Mouse (Mus musculus) heart, adult 11 months (tissue): ENCODE results near the gene Pola1.
"Not testable (repeated sequence)": the region's sequence is repeated elsewhere in the genome, so short reads cannot be mapped to it uniquely, and the experiment has no call there.

Source experiments
- DNase-seq: peaks from one replicate; pipeline ENCODE4 v3.0.0; 2022

The Pola1 gene

DNA sequence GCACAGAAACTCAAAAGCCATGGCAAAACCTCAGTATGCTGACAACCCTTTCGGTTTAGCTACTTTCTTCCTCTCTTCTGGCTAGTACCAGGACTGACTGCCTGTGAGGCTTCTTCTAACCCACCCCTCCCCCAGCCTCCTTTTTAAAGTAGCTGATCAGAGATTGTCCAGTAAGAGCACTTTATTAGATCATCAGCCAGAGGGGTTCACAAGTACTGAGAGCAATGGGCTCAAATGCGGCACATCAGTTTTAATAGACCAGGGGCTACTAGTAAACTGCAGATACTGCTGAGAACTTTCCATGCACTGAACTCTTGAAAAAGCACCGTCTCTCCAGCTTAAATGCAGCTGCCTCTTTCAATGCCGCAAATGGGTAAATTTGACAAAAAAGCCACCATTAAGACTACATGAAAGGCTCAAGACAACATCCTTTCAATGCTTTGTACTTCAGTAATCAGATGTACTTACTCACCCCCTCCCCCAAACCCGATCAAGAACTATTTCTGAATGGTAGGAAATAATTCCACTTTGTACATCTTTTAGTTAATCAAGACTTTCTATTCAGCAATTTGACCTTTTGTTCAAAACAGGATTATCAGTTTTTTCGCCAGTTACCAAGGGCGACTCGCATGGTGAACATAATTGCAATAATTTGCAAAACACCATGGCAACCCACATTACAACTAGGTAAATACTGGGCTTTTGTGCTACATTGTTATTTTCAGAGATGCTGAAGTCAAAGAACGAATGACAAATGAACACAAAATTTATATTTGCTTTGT, 202.8 kb downstream of the Pola1 start:
- no peak for DNase-seq

DNA sequence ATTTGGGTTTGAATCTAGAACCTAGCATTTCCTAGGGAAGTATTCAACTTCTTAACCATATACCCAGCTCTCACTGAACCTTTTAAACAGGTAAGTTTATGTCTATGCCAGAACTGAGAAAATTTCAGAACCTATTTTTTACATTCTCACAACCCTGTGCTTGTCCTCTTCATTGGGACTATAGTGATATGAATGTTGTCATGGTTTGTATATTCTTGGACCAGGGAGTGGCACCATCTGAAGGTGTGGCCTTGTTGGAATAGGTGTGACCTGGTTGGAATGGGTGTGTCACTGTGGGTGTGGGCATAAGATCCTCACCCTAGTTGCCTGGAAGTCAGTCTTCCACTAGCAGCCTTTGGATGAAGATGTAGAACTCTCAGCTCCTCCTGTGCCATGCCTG, 231.1 kb downstream of the Pola1 start:
- DNase-seq, result not testable (repeated sequence)

DNA sequence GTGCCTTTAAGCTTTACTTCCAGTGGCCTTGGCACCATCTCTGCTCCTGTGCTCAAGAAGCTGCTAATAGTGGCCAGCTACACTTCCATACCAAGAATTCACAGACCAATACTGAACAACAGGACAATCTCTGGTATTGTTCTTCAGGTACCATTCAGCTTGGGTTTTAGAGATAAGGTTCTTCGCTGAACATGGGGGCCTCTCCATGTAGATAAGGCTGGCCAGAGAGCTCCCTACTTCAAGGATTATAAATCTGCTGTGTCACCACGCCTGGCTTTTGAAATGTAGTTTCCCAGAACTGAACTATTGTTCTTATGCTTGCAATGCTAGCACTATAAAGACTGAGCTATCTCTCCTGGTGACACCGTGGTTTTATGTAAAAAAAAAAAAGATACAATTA, 234.9 kb downstream of the Pola1 start:
- peak; percentile 42 for DNase-seq

DNA sequence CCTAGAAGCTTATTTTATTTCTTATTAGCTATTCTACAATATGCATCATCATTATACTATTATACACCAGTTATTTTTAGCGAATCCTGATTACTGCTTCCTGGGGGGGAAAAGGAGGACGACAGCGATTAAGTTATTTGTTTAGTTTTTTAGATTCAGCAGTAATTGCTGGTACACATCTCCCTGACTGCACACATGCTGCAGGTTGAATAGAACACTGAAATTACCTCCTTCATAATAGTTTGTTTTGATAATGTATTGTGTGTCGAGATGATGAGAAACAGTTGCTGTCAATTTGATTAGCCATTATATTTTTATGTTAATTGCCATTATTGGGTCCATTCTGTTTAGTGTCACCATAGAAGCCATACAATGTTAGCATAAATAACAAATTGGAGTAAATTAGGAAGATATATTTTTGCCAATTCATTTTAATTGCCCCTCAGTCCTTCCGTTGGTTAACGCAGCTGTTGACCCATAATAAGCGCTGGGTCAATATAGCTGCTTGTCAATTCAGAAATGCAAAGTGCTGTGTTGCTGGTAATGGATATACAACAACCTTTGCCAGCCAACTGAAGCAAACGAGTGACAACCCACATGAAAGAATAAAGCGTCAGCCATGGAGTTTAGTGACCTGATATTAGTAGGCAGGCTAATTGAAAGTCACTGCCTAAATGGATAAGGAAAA, 254.5 kb downstream of the Pola1 start:
- DNase-seq, result peak; percentile 15

GRCm38 (mm10) chrX:93373503-93373902, 258.5 kb downstream of the Pola1 start:
- no peak for DNase-seq

GRCm38 (mm10) chrX:93369708-93370107, 262.2 kb downstream of the Pola1 start:
- no peak for DNase-seq

DNA sequence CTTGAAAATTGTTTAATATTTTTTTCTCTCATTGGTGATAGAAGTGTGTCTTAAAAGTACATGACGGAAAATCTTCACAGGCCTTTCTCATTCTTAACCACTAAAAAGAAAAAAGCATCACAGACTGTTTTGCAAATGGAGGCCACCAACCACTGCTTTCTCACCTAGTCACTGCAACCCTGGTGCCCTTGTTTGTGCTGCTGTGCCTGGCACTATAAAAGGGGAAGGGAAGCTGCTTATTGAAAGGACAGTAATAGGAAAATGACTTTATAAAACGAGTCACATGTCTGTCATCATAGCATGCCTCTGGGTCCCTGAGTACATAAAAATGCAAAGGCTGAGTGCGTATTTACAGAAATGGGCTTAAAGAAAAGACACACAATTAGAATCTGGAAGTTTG, 263.7 kb downstream of the Pola1 start:
- DNase-seq, result no peak

GRCm38 (mm10) chrX:93321336-93321735, 310.6 kb downstream of the Pola1 start:
- no peak for DNase-seq

DNA sequence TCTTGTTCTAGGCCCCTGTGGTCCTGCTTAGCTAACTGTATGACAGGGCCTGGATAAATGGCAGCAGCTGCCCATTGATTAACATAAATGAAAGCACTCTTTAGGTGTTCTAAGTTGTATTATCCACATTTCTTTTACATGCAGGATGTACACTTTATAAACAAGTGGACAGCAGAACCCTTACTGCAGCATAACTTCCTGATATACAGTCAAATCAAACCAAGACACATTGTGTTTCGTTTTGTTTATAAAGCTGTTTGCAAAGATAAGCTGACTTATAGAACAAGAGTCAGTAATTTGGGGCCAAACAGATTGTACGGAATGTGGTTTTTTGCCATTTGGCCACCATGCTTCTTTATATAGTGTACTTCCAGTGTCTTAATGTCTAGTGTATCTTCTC, 312.0 kb downstream of the Pola1 start:
- DNase-seq, result no peak

GRCm38 (mm10) chrX:93317577-93317976, 314.4 kb downstream of the Pola1 start:
- no peak for DNase-seq

GRCm38 (mm10) chrX:93305780-93306179, 326.2 kb downstream of the Pola1 start:
- DNase-seq, result no peak

GRCm38 (mm10) chrX:93301798-93302197, 330.2 kb downstream of the Pola1 start:
- no peak for DNase-seq

DNA sequence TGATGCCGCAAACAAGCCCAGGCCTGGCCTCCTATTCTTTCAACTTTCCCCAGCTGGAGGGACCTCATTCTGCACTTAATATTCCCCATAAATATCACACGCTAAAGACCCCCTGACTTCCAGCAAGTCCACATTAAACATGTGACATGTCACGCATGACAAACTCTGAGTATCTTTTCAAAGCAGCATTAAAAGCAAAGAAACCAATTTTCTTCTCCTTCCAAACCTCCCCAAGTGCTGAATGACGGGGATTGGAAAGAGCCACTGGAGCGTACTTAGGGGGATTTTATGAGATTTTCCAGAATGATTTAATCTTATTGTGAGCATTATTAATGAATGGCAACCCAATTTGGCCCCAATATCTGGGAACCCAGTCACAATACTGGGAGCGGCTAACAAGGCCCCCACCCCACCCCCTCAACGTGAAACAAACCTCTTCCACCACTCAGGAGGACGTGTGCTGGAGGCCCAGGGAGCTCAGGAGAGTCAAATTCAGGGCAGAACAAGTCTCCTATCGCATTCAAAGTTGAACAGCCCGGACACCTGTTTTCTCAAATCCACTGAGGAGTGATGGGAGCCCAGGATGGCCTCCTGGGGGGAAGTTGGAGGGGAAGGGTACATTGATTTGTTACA, 331.7 kb downstream of the Pola1 start:
- DNase-seq, result no peak

- peak; percentile 57 for DNase-seq
Measured at GRCm38 (mm10) chrX:93299771-93300170, 332.2 kb downstream of the Pola1 start.

DNA sequence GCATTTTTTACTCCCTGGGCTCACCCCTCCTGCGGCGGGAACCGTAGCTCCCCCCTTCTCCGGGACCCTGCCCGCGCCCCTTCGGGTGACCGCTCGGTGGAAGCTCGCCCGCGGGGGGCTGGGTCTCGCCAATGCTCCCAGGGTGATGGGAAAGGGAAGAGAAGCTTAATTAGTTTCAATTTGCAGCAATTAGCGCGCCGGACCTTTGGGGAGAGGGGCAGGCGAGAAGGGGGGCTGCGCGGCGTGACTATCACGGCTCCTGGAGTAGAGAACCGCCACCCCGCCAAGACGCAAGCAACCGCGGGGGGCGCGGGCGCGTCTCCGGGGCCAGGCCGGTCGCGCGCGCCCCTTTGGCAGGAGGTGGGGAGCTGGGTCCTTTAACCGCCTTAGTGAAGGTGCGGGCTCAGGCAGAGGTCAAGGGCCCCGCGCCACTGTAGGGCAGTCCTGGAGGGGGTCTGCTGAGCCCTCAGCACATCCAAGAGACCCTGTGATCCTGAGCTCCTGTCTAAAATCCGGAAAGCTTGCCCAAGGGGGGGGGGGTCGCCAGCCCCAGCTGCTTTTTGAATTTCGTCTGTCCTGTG, 332.8 kb downstream of the Pola1 start:
- DNase-seq, result peak; percentile 72

DNA sequence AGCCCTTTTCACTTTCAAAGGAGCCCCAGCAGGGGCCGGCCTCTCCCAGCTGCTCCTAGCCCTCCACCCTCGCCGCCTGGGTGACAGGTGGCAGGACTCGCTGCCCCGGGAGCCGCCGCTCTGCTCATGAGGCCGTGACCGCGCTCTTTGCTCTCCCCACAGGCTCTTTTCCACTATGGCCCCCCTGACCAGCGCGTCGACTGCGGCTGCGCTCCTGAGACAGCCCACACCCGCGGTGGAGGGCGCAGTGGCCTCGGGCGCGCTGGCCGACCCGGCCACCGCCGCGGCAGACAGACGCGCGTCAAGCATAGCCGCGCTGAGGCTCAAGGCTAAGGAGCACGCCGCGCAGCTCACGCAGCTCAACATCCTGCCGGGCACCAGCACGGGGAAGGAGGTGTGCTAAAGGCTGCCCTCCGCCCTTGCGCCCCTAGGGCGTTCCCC, 334.9 kb downstream of the Pola1 start:
- peak; percentile 79 for DNase-seq

DNA sequence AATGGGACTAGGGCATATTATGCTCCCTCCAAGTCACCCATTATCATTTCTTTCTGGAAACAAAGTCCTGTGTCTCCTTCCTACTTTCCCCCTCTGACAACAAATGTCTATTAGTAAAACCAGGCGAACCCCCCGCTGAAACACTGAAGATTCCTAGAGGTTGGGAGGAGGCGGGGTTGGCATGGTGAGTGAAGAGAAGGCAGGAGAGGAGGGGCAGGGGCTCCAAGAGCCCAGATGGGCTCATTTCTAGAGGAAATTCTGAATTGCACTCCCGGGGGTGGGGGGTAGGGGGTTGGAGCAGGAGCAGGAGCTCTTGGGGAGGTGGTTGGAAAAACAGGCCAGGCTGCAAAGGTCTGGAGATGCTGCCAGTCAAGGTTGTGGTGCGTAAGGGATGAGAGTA, 336.1 kb downstream of the Pola1 start:
- no peak for DNase-seq

DNA sequence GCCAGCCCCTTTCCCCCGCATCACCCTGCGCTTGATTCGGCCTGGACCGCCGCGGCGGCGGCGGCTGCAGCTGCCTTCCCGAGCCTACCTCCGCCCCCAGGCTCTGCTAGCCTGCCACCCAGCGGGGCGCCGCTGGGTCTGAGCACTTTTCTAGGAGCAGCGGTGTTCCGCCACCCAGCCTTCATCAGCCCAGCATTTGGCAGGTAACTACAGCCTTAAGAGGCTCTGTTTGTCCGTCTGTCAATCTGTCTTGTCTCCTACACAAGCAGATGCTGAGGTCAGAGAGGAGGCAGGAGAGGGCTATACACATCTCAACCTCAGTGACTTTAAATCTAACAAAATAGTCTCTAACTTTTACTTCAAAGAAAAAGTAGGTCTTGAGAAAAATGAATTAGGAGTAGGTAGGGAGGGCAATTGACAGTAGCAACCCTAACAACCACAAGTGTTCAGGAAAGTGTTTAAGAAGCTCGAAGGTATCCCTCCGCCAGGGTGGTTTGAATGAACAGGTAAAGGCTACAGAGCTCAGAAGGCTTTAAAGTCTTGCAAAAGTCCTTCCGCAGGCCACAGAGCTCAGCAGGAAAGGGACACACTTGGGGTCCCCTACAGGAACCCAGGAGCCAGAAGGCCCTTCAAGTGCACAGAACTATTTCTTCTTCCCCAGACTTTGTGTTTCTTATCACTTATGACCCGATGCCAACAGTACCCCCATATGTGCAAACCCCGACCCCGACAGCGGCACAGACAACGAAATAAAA, 337.0 kb downstream of the Pola1 start:
- DNase-seq, result peak; percentile 66

GRCm38 (mm10) chrX:93292031-93292430, 339.9 kb downstream of the Pola1 start:
- no peak for DNase-seq

GRCm38 (mm10) chrX:93289851-93290380, 342.0 kb downstream of the Pola1 start:
- DNase-seq, result peak; percentile 73

DNA sequence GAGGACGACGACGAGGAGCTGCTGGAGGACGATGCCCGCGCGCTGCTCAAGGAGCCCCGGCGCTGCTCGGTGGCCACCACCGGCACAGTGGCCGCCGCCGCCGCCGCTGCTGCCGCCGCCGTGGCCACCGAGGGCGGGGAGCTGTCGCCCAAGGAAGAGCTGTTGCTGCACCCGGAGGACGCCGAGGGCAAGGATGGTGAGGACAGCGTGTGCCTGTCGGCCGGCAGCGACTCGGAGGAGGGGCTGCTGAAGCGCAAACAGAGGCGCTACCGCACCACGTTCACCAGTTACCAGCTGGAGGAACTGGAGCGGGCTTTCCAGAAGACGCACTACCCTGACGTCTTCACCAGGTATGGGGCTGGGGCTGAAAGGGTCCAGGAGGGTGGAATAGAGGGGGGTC, 342.9 kb downstream of the Pola1 start:
- no peak for DNase-seq

DNA sequence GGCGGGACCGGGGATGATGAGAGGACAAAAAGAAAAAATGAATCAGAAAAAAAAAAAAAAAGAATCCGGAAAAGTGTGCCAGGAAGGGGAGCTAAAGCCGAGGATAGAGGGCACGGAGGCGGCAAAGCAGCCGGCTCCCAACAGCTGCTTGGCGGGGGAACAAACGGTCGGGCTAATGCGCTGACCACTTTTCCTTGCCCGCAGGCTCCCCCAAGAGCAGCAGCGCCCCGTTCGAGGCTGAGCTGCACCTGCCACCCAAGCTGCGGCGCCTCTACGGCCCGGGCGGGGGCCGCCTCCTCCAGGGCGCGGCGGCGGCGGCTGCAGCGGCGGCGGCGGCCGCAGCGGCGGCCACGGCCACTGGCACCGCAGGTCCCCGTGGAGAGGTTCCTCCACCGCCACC, 343.6 kb downstream of the Pola1 start:
- no peak for DNase-seq
